Mouse (Mus musculus): ENCODE data around the gene Spcs2. TPM values are rescaled to one million over a fixed set of nuclear protein-coding genes. Genes with fewer than 3 reads are reported as not detected.

The Spcs2 gene
- 100 and 114 TPM in 2 replicates for polyA plus RNA-seq (2012; rRNA removed)

GRCm38 (mm10) chr7:99863362-99863761, at the start of gene Spcs2:
Gene Spcs2, minus strand, starts transcription at chr7:99863462.

GRCm38 (mm10) chr7:99858813-99859585, 4.3 kb downstream of the Spcs2 start, which contains the start of gene Xrra1:
Gene Xrra1, plus strand, starts transcription at chr7:99859116.

GRCm38 (mm10) chr7:99828083-99828570, 35.1 kb downstream of the Spcs2 start, which contains the start of gene Neu3:
Gene Neu3, minus strand, starts transcription at chr7:99828417.

Other genes with a start within 250 kb of the Spcs2 start
- gene Tpbgl, start 236.4 kb downstream of the Spcs2 start, polyA plus RNA-seq (2012; rRNA removed): 0.69 and 1.7 TPM in 2 replicates
- gene Slco2b1, start 152.1 kb downstream of the Spcs2 start, polyA plus RNA-seq (2012; rRNA removed): 6.0 and 6.2 TPM in 2 replicates
- gene Olfr520, start 133.2 kb downstream of the Spcs2 start, polyA plus RNA-seq (2012; rRNA removed): 0.13 TPM in 1 of 2 replicates, not detected in the other
- gene Olfr521, start 100.0 kb downstream of the Spcs2 start, polyA plus RNA-seq (2012; rRNA removed): not detected in 2 replicates
- 1.8 and 2.1 TPM in 2 replicates for gene Neu3, start 35.0 kb downstream of the Spcs2 start, polyA plus RNA-seq (2012; rRNA removed)
- gene Xrra1, start 4.3 kb downstream of the Spcs2 start, polyA plus RNA-seq (2012; rRNA removed): 0.49 and 0.52 TPM in 2 replicates
- 8.7 and 9.6 TPM in 2 replicates for gene Rnf169, start 117.0 kb upstream of the Spcs2 start, polyA plus RNA-seq (2012; rRNA removed)
- 0.21 and 0.54 TPM in 2 replicates for gene Chrdl2, start 142.7 kb upstream of the Spcs2 start, polyA plus RNA-seq (2012; rRNA removed)

Measured in central nervous system, embryonic 14 days (tissue).